6 mouse cellular contexts compared by ENCODE assay signal in the genomic region with DNA sequence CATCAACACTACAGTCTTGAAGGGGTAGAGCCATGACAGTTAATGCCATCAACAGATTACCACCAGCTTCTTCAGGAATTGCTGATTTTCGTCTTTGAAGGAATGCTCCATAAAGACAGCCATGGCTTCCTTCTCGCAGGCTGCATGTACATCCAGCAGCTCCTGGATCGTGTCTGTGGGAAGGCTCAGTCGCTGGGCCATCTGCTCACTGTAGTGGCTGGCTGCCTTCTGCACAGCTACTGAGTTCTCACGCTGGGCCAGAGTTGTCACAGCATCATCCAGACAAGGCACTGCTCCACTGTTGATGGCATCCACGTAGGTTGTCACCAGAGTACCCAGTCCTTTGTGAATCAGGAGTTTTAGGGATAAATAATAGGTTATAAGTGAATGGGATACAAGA. TPM values are rescaled to one million over a fixed set of nuclear protein-coding genes. Genes with fewer than 3 reads are reported as not detected.
DNase-seq lines count a peak whose midpoint lies in the region.
"Not testable (repeated sequence)": the region's sequence is repeated elsewhere in the genome, so short reads cannot be mapped to it uniquely, and the experiment has no call there.

No protein-coding gene starts in this region.

- peak; percentile 27 to 52 for DNase-seq in cerebellum, postnatal 10 days
- peak; percentile 14 to 21 for DNase-seq in frontal cortex, postnatal 14 days (ENCODE audit: low spot score in 2 of 2)
- peak; percentile 3 to 18 for DNase-seq in layer of hippocampus, adult 8-10 months (ENCODE audit: low spot score in 2 of 2)
- peak; percentile 26 to 50 for DNase-seq in left cerebral cortex, postnatal 14 days (ENCODE audit: low spot score in 2 of 2)
- DNase-seq in right cerebral cortex, adult 18-20 months: peak; percentile 17
- peak; percentile 13 for DNase-seq in right cerebral cortex, postnatal 25 days

- intact Hi-C loops in left cerebral cortex, postnatal 14 days (cut with DNase I): not testable (repeated sequence)

RNA-seq across cellular contexts. Expression of gene Gbp9, which starts 17.6 kb away (rescaled TPM):
- 1 to 10 TPM; 1.6 to 3.9 (median 2.8) TPM for total RNA-seq in layer of hippocampus, adult 8-10 months (2022)
- total RNA-seq in left cerebral cortex, postnatal 14 days (2021): 1 to 10 TPM; 2.1 TPM

RNA-seq across cellular contexts. Expression of gene Gbp8, which starts 17.6 kb away (rescaled TPM):
- total RNA-seq in layer of hippocampus, adult 8-10 months (2022): under 1 TPM in 1 of 4 experiments, not detected in 3; 0.36 TPM
- total RNA-seq in left cerebral cortex, postnatal 14 days (2021): under 1 TPM in 1 of 2 experiments, not detected in 1; 0.24 TPM

RNA-seq across cellular contexts. Expression of gene Gbp4, which starts 17.7 kb away (rescaled TPM):
- 1 to 10 TPM; 1.2 to 2.9 (median 1.6) TPM for total RNA-seq in layer of hippocampus, adult 8-10 months (2022)
- under 1 TPM; 0.68 TPM for total RNA-seq in left cerebral cortex, postnatal 14 days (2021)

Comparison
In these comparisons a context has a peak if more than half of its experiments do, and no peak if none do; other contexts are left out.
1. Peak in every context shown above with its lines: DNase-seq.